In the genomic region with DNA sequence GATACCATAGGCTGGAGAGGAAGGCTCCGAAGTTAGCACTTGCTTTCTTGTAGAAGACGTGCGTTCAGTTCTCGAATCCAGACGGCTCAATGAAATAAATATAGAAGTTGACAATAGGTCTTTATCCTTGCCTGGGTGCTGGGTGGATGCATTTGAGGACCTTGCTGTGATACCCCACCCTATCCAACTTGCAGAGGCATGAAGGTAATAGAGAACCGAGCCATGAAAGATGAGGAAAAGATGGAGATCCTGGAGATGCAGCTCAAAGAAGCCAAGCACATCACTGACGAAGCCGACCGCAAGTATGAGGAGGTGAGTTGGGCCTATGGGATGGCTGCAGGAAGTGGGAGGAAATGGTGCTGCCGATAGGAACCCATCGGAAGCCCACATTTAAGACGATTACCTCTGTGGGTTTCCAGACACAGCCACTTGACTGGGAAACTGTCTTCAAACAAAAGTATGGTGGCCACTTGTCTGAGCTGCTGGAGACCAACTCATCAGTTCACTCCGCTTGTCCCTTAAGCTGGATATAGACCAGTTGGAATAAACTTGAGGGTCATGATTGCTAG, we compare ENCODE assay signal across 32 mouse cellular contexts. TPM values are rescaled to one million over a fixed set of nuclear protein-coding genes. Genes with fewer than 3 reads are reported as not detected.
DNase-seq lines count a peak whose midpoint lies in the region; ATAC-seq lines count a peak whose summit lies in the region.
"Had no signal": no experiment of that assay in that cellular context is flagged by ENCODE, and none has a peak within 500 bp of the region (broad histone marks: within the 10 kb centered on the region; RNA-seq: fewer than 3 reads in every experiment).

No protein-coding gene starts in this region.

- H3K27ac ChIP-seq in heart, embryonic 10.5 days, result no peak overlapping the region
- H3K27ac ChIP-seq in heart, embryonic 12.5 days (ENCODE audit: poor library complexity, severe bottlenecking), result no peak overlapping the region
- H3K27ac ChIP-seq in midbrain, embryonic 11.5 days (ENCODE audit: low read depth, low read length), result no peak overlapping the region
- H3K27ac ChIP-seq in midbrain, embryonic 10.5 days (replicated peaks), result no peak overlapping the region
- H3K27ac ChIP-seq: embryonic facial prominence, embryonic 12.5 days; embryonic facial prominence, embryonic 15.5 days; forebrain, embryonic 12.5 days; forebrain, embryonic 15.5 days; heart, embryonic 13.5 days; hindbrain, embryonic 14.5 days; hindbrain, postnatal 0 days had no signal

- no peak overlapping the region for H3K4me3 ChIP-seq in heart, embryonic 10.5 days
- H3K4me3 ChIP-seq in heart, embryonic 12.5 days, result no peak overlapping the region
- no peak overlapping the region for H3K4me3 ChIP-seq in midbrain, embryonic 11.5 days (ENCODE audit: low read depth, low read length)
- H3K4me3 ChIP-seq in midbrain, embryonic 10.5 days, result no peak overlapping the region
- H3K4me3 ChIP-seq: embryonic facial prominence, embryonic 12.5 days; embryonic facial prominence, embryonic 15.5 days; erythroblast, embryonic 14.5 days; forebrain, embryonic 12.5 days; forebrain, embryonic 15.5 days; heart, adult 2 months; heart, embryonic 13.5 days had no signal

- peak; percentile 43 for DNase-seq in heart, embryonic 10.5 days (ENCODE audit: low spot score)
- peak; percentile 76 for DNase-seq in midbrain, embryonic 11.5 days (ENCODE audit: low spot score, missing footprints)
- no peak for DNase-seq in midbrain, embryonic 10.5 days (ENCODE audit: low spot score)
- no peak for DNase-seq in left cerebral cortex, adult 9 months (ENCODE audit: low spot score in 2 of 2)
- DNase-seq in lung, adult 18-20 months, result no peak
- DNase-seq: adrenal gland, adult 8-10 months; adrenal gland, postnatal 36 days; cerebellum, adult 11 months; cerebellum, adult 2 months; cerebellum, adult 9-11 months; cerebellum, postnatal 25 days; gastrocnemius, postnatal 25 days; heart, adult 2 months; heart, postnatal 14 days; heart, postnatal 4 days; kidney, adult 11 months had no signal

- H3K9me3 ChIP-seq in heart, embryonic 10.5 days, result no peaks in the 10 kb centered on the region
- no peaks in the 10 kb centered on the region for H3K9me3 ChIP-seq in heart, embryonic 12.5 days (replicated peaks)
- no peaks in the 10 kb centered on the region for H3K9me3 ChIP-seq in midbrain, embryonic 11.5 days (ENCODE audit: control insufficient read depth, low read length)
- no peaks in the 10 kb centered on the region for H3K9me3 ChIP-seq in midbrain, embryonic 10.5 days (replicated peaks)
- H3K9me3 ChIP-seq: embryonic facial prominence, embryonic 12.5 days; embryonic facial prominence, embryonic 15.5 days; forebrain, embryonic 12.5 days; forebrain, embryonic 15.5 days; heart, embryonic 13.5 days had no signal

- H3K9ac ChIP-seq in heart, embryonic 12.5 days, result no peak overlapping the region
- H3K9ac ChIP-seq in midbrain, embryonic 11.5 days (ENCODE audit: low read length), result no peak overlapping the region
- H3K9ac ChIP-seq: embryonic facial prominence, embryonic 12.5 days; embryonic facial prominence, embryonic 15.5 days; forebrain, embryonic 12.5 days; forebrain, embryonic 15.5 days; heart, embryonic 13.5 days; hindbrain, embryonic 14.5 days had no signal

- H3K4me1 ChIP-seq in heart, embryonic 10.5 days, result peaks cover 26% of the 10 kb centered on the region
- peaks cover 43% of the 10 kb centered on the region for H3K4me1 ChIP-seq in heart, embryonic 12.5 days (replicated peaks)
- H3K4me1 ChIP-seq in midbrain, embryonic 11.5 days (ENCODE audit: control insufficient read depth, insufficient read depth, low read length), result no peaks in the 10 kb centered on the region
- H3K4me1 ChIP-seq in midbrain, embryonic 10.5 days, result no peaks in the 10 kb centered on the region
- H3K4me1 ChIP-seq: embryonic facial prominence, embryonic 12.5 days; embryonic facial prominence, embryonic 15.5 days; forebrain, embryonic 12.5 days; forebrain, embryonic 15.5 days had no signal

- peaks cover 100% of the 10 kb centered on the region for H3K36me3 ChIP-seq in heart, embryonic 10.5 days
- H3K36me3 ChIP-seq in heart, embryonic 12.5 days, result peaks cover 95% of the 10 kb centered on the region
- H3K36me3 ChIP-seq in midbrain, embryonic 11.5 days (ENCODE audit: control insufficient read depth, insufficient read depth, low read length), result peaks cover 28% of the 10 kb centered on the region
- H3K36me3 ChIP-seq in midbrain, embryonic 10.5 days, result peaks cover 100% of the 10 kb centered on the region

- no peaks in the 10 kb centered on the region for H3K27me3 ChIP-seq in heart, embryonic 10.5 days (ENCODE audit: insufficient read depth, poor library complexity, severe bottlenecking)
- no peaks in the 10 kb centered on the region for H3K27me3 ChIP-seq in heart, embryonic 12.5 days (replicated peaks)
- H3K27me3 ChIP-seq in midbrain, embryonic 11.5 days (ENCODE audit: control insufficient read depth, insufficient read depth, low read length), result no peaks in the 10 kb centered on the region
- H3K27me3 ChIP-seq in midbrain, embryonic 10.5 days (ENCODE audit: low read depth, poor library complexity, severe bottlenecking), result no peaks in the 10 kb centered on the region
- H3K27me3 ChIP-seq: embryonic facial prominence, embryonic 12.5 days; embryonic facial prominence, embryonic 15.5 days; forebrain, embryonic 12.5 days; forebrain, embryonic 15.5 days; heart, embryonic 13.5 days had no signal

- ATAC-seq in heart, embryonic 12.5 days (ENCODE audit: insufficient number of reproducible peaks, low FRiP score), result no peak
- no peak for ATAC-seq in midbrain, embryonic 11.5 days (ENCODE audit: low FRiP score)
- peak; percentile 57 for ATAC-seq in common myeloid progenitor, adult 5-6 weeks (replicated peaks; ENCODE audit: low read depth, poor library complexity, severe bottlenecking)
- ATAC-seq: activated CD4-positive, CD25-positive, alpha-beta regulatory T cell, adult 4 months; forebrain, embryonic 15.5 days; hindbrain, postnatal 0 days; inflammation-experienced regulatory T-cells, adult 6 months had no signal

- H3K4me2 ChIP-seq in heart, embryonic 12.5 days, result no peak overlapping the region
- no peak overlapping the region for H3K4me2 ChIP-seq in midbrain, embryonic 11.5 days
- H3K4me2 ChIP-seq: embryonic facial prominence, embryonic 12.5 days; embryonic facial prominence, embryonic 15.5 days; forebrain, embryonic 12.5 days; forebrain, embryonic 15.5 days; heart, embryonic 13.5 days; hindbrain, embryonic 14.5 days had no signal

- 84% methylated on average over 13 of the region's 13 CpGs for WGBS in heart, embryonic 10.5 days
- WGBS in heart, embryonic 12.5 days, result 89% methylated on average over 13 of the region's 13 CpGs
- WGBS in midbrain, embryonic 11.5 days, result 95% methylated on average over 13 of the region's 13 CpGs
- 97% methylated on average over 13 of the region's 13 CpGs for WGBS in midbrain, embryonic 10.5 days

RNA-seq across cellular contexts. Expression of a gene that starts 8.6 kb away (rescaled TPM):
- polyA plus RNA-seq in heart, embryonic 10.5 days (2016; fragmentation: Nextera tagmentation; extraction: Ambion mirVana), result 447 and 556 TPM in 2 replicates
- 399 and 414 TPM in 2 replicates for polyA plus RNA-seq in heart, embryonic 12.5 days (2016; fragmentation: Nextera tagmentation; extraction: Ambion mirVana)
- polyA plus RNA-seq in midbrain, embryonic 11.5 days (2014; fragmentation: Nextera tagmentation; extraction: Ambion mirVana), result 548 and 589 TPM in 2 replicates
- polyA plus RNA-seq in midbrain, embryonic 10.5 days (2016; fragmentation: Nextera tagmentation; extraction: Ambion mirVana), result 560 and 595 TPM in 2 replicates
- total RNA-seq in common myeloid progenitor, adult 5-6 weeks (2017), result 77.0 and 102 TPM in 2 replicates

RNA-seq across cellular contexts. Expression of a gene that starts 17.7 kb away (rescaled TPM):
- polyA plus RNA-seq in heart, embryonic 10.5 days (2016; fragmentation: Nextera tagmentation; extraction: Ambion mirVana), result 89.0 and 104 TPM in 2 replicates
- polyA plus RNA-seq in heart, embryonic 12.5 days (2016; fragmentation: Nextera tagmentation; extraction: Ambion mirVana), result 72.5 and 77.5 TPM in 2 replicates
- polyA plus RNA-seq in midbrain, embryonic 11.5 days (2014; fragmentation: Nextera tagmentation; extraction: Ambion mirVana), result 103 and 107 TPM in 2 replicates
- polyA plus RNA-seq in midbrain, embryonic 10.5 days (2016; fragmentation: Nextera tagmentation; extraction: Ambion mirVana), result 133 and 145 TPM in 2 replicates
- total RNA-seq in common myeloid progenitor, adult 5-6 weeks (2017), result 275 and 303 TPM in 2 replicates

RNA-seq across cellular contexts. Expression of a gene that starts 36.5 kb away (rescaled TPM):
- not detected in 2 replicates for polyA plus RNA-seq in heart, embryonic 10.5 days (2016; fragmentation: Nextera tagmentation; extraction: Ambion mirVana)
- 0.14 TPM in 1 of 2 replicates, not detected in the other for polyA plus RNA-seq in heart, embryonic 12.5 days (2016; fragmentation: Nextera tagmentation; extraction: Ambion mirVana)
- not detected in 2 replicates for polyA plus RNA-seq in midbrain, embryonic 11.5 days (2014; fragmentation: Nextera tagmentation; extraction: Ambion mirVana)
- polyA plus RNA-seq in midbrain, embryonic 10.5 days (2016; fragmentation: Nextera tagmentation; extraction: Ambion mirVana), result not detected in 2 replicates
- not detected in 2 replicates for total RNA-seq in common myeloid progenitor, adult 5-6 weeks (2017)
- total RNA-seq: adrenal gland, adult 8-10 months; adrenal gland, postnatal 36 days; gastrocnemius, adult 8-10 months; gastrocnemius, postnatal 25 days; heart, adult 2 months; heart, postnatal 14 days; heart, postnatal 4 days; hindbrain, postnatal 0 days had no signal
- polyA plus RNA-seq: cerebellum, adult 2 months; erythroblast, embryonic 14.5 days; forebrain, embryonic 15.5 days; gonadal fat pad, adult 2 months; heart, adult 2 months; heart, embryonic 16.5 days; hindbrain, embryonic 11.5 days; hindbrain, embryonic 14.5 days; hindbrain, postnatal 0 days had no signal

RNA-seq across cellular contexts. Expression of a gene that starts 46.1 kb away (rescaled TPM):
- polyA plus RNA-seq in heart, embryonic 10.5 days (2016; fragmentation: Nextera tagmentation; extraction: Ambion mirVana), result 0.13 TPM in 1 of 2 replicates, not detected in the other
- polyA plus RNA-seq in heart, embryonic 12.5 days (2016; fragmentation: Nextera tagmentation; extraction: Ambion mirVana), result 0.09 TPM in 1 of 2 replicates, not detected in the other
- polyA plus RNA-seq in midbrain, embryonic 11.5 days (2014; fragmentation: Nextera tagmentation; extraction: Ambion mirVana), result not detected in 2 replicates
- 0.07 TPM in 1 of 2 replicates, not detected in the other for polyA plus RNA-seq in midbrain, embryonic 10.5 days (2016; fragmentation: Nextera tagmentation; extraction: Ambion mirVana)
- 7.9 and 9.8 TPM in 2 replicates for total RNA-seq in common myeloid progenitor, adult 5-6 weeks (2017)
- total RNA-seq: adrenal gland, postnatal 36 days; gastrocnemius, adult 8-10 months; gastrocnemius, postnatal 25 days; heart, adult 2 months; hindbrain, postnatal 0 days had no signal
- polyA plus RNA-seq: embryonic facial prominence, embryonic 12.5 days; embryonic facial prominence, embryonic 15.5 days; forebrain, embryonic 12.5 days; forebrain, embryonic 15.5 days; hindbrain, embryonic 11.5 days; hindbrain, embryonic 14.5 days; hindbrain, postnatal 0 days had no signal

Comparison
In these comparisons a context has a peak if more than half of its experiments do, and no peak if none do; other contexts are left out.
1. DNase-seq: peak in heart, embryonic 10.5 days (single experiment) and midbrain, embryonic 11.5 days (single experiment); none in midbrain, embryonic 10.5 days (single experiment), left cerebral cortex, adult 9 months (0 of 2) and lung, adult 18-20 months (0 of 2).